Mouse (Mus musculus) hindbrain, embryonic 13.5 days (tissue): Measurements from ENCODE around the gene Hsd17b7. TPM values are rescaled to one million over a fixed set of nuclear protein-coding genes. Genes with fewer than 3 reads are reported as not detected.
"Not testable (repeated sequence)": the region's sequence is repeated elsewhere in the genome, so short reads cannot be mapped to it uniquely, and the experiment has no call there.

Experiments
- ATAC-seq: fragments of 200-750 bp; cut with Nextera tagmentation; 2 replicates; pipeline ENCODE4 v1.8.0; 2017; ENCODE audit warnings: moderate TSS enrichment; ENCODE audit not compliant: low FRiP score
- H3K27ac ChIP-seq: fragments of 300-500 bp; sonication (generic); 2 replicates; pipeline ENCODE4 v1.5.1; 2015; ENCODE audit warnings: inconsistent platforms, mild to moderate bottlenecking, moderate library complexity
- H3K27me3 ChIP-seq: fragments of 300-500 bp; sonication (generic); 2 replicates; pipeline ENCODE4 v1.6.1; 2015; ENCODE audit warnings: mild to moderate bottlenecking, inconsistent platforms
- H3K36me3 ChIP-seq: fragments of 300-500 bp; sonication (generic); 2 replicates; pipeline ENCODE4 v1.6.1; 2015; ENCODE audit warnings: mild to moderate bottlenecking, inconsistent platforms
- H3K4me1 ChIP-seq: fragments of 300-500 bp; sonication (generic); replicated peaks from 2 replicates; pipeline ENCODE4 v1.6.1; 2015; ENCODE audit warnings: inconsistent platforms
- H3K4me2 ChIP-seq: fragments of 300-500 bp; sonication (generic); 2 replicates; pipeline ENCODE4 v1.6.1; 2015; ENCODE audit warnings: inconsistent platforms, mild to moderate bottlenecking, moderate library complexity
- H3K4me3 ChIP-seq: fragments of 300-500 bp; sonication (generic); 2 replicates; pipeline ENCODE4 v1.5.1; 2015; ENCODE audit warnings: mild to moderate bottlenecking, inconsistent platforms
- H3K9ac ChIP-seq: fragments of 300-500 bp; sonication (generic); 2 replicates; pipeline ENCODE4 v1.6.1; 2015; ENCODE audit warnings: mild to moderate bottlenecking, inconsistent platforms
- H3K9me3 ChIP-seq: fragments of 300-500 bp; sonication (generic); 2 replicates; pipeline ENCODE4 v1.6.1; 2016; ENCODE audit warnings: inconsistent platforms
- whole genome bisulfite sequencing: fragments of 180-500 bp; shearing (Covaris S2); methylation state at CpG from one replicate; pipeline ENCODE4 v1.1.7; 2015; 5-methylcytosine and 5-hydroxymethylcytosine counted together
- polyA plus RNA-seq: library from polyadenylated mRNA; unstranded; fragments of >200 nt; fragmentation: Nextera tagmentation; extraction: Ambion mirVana; gene quantifications from 2 replicates; pipeline ENCODE4 v1.2.1, GENCODE M21; 2015

The Hsd17b7 gene
- polyA plus RNA-seq = 20.9 and 21.0 TPM in 2 replicates

DNA sequence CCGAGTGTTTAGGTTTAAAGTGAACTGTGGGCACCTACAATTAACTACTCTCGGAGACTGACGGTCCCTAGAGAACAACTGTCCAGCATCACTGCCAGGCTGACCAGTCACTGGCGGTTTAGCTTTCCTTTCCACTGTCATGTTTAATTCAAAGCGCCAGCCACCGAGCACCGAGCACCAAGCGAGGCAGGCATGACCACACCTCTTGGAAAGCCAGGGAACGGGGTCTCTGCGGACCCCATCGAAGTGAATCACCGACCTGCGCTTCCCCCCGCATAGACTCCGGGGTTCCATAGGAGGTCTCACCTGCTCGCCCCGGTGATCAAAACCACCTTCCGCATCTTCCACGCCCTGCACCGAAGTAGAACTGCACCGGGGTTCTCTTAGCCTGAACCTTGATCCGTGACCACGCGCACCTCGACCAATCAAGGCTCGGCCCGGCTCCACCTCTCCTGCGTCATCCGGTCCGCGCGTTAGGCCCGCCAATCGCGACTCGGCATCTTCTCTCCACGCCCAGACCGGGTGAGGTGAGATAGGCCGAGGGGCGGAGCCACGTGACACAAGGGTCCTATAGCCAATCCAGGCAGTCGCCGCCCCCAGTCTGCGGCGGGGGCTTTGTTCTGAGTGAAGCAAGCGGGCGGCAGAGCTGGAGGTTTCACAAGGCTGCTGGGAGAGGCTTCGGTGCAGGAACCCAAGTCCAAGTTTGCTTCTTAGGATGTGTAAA is at the start of gene Hsd17b7:
Hsd17b7 (minus strand) TSS at position 450 of the 724 bp plus-strand sequence.
- peak; percentile 100 for ATAC-seq
- peaks cover 24% of the 10 kb centered on the region for H3K36me3 ChIP-seq
- H3K27ac ChIP-seq = peak within 1 kb of the TSS; percentile 85
- no peaks in the 10 kb centered on the region for H3K9me3 ChIP-seq
- under 1% methylated on average over 48 of the region's 48 CpGs for WGBS
- peak within 1 kb of the TSS; percentile 70 for H3K9ac ChIP-seq
- no peaks in the 10 kb centered on the region for H3K27me3 ChIP-seq
- H3K4me3 ChIP-seq = peak within 1 kb of the TSS; percentile 65
- H3K4me1 ChIP-seq = peaks cover 25% of the 10 kb centered on the region
- peak within 1 kb of the TSS; percentile 65 for H3K4me2 ChIP-seq

DNA sequence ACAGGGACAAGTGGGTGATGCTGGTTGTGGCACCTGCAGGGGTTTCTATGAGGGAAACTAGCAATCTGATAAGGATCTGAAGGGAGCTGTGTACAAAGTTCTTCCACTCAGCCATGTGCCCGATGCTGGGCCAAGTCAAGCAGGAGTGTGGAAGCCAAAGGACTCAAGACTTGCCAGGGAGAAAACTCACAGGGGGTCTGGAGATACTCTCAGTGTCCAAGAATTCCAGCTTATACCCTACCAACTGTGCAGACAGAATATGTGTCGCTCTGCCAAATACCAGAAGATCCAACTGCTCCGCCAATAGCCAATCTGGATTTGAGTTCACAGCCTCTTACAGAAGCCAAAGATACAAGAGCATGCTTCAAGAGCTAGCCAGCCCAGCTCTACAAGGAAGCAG is 45.7 kb upstream of the Hsd17b7 start:
- Histone ChIP-seq H3K27me3 (no peaks in the 10 kb centered on the region), H3K4me1 (no peaks in the 10 kb centered on the region), H3K27ac (no peak overlapping the region), H3K4me3 (no peak overlapping the region), H3K9me3 (peaks cover 26% of the 10 kb centered on the region), H3K36me3 (no peaks in the 10 kb centered on the region; the same call in 1 of the 2 replicates), H3K9ac (no peak overlapping the region), H3K4me2 (no peak overlapping the region)
- no peak for ATAC-seq
- WGBS = 97% methylated on average over 3 of the region's 3 CpGs

DNA sequence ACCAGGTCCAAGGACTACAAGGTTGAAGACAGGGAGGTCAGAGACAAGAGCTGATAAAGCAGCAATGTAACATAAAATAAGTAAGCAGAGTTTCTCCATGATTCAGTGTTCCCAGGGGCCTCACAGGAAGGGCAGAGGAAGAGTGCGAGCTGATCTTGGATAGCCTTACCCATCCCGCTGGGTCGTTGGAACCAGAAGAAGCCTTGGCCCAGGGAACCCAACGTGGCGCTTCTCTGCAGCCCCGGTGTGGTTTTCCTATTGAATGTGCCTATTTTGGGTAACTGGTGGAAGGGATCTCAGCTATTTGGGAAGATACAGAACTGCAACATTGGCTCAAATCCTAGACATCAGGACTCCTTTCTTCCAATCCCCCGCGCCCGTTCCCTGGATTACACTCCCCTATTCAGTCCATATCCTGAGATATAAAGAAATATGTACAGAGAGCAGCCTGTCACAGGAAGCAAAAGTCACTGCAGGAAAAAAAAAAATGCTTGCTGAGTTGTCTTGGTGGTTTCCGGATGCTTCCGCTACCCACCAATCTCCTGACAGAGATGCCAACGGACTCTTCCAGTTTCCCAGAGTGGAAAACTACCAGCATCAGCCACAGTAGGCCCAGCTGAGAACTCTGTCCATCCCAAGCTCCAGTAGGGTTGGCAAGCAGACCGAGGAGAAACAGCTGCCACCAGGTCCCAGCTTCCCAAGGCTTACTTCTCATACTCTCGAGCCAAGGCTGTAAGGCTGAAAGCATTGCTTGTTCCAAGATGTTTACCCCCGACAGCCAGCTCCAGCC is 41.9 kb upstream of the Hsd17b7 start:
- WGBS = 93% methylated on average over 15 of the region's 15 CpGs
- Histone ChIP-seq H3K27me3 (no peaks in the 10 kb centered on the region), H3K4me1 (no peaks in the 10 kb centered on the region), H3K9me3 (peaks cover 6% of the 10 kb centered on the region; the same call in 1 of the 2 replicates), H3K4me2 (no peak overlapping the region), H3K27ac (no peak overlapping the region), H3K9ac (no peak overlapping the region), H3K36me3 (no peaks in the 10 kb centered on the region), H3K4me3 (no peak overlapping the region)
- no peak for ATAC-seq

DNA sequence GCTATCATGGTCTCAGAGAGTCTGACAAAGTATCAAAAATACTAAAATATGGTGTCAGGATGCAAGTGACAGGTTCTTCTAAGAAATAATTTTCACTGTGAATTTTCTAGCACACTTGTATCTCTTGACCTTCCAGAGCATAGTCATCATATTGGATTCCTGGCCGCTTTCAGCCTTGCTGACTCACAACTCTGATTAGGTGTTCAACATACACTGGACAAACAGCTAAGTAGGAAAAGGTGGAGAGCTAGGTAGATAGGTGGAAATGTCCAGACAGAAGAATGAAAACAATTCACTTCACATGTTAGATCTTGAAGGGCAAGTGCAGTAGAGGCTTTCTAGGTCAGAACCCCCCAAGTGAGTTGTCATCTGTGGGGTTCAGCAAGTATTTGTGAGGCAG is 40.3 kb upstream of the Hsd17b7 start:
- Histone ChIP-seq H3K27me3 (no peaks in the 10 kb centered on the region), H3K9ac (no peak overlapping the region), H3K4me2 (no peak overlapping the region), H3K27ac (no peak overlapping the region), H3K4me1 (no peaks in the 10 kb centered on the region), H3K36me3 (no peaks in the 10 kb centered on the region), H3K9me3 (no peaks in the 10 kb centered on the region), H3K4me3 (no peak overlapping the region)
- WGBS = 94% methylated on average over 1 of the region's 1 CpGs
- ATAC-seq = no peak

DNA sequence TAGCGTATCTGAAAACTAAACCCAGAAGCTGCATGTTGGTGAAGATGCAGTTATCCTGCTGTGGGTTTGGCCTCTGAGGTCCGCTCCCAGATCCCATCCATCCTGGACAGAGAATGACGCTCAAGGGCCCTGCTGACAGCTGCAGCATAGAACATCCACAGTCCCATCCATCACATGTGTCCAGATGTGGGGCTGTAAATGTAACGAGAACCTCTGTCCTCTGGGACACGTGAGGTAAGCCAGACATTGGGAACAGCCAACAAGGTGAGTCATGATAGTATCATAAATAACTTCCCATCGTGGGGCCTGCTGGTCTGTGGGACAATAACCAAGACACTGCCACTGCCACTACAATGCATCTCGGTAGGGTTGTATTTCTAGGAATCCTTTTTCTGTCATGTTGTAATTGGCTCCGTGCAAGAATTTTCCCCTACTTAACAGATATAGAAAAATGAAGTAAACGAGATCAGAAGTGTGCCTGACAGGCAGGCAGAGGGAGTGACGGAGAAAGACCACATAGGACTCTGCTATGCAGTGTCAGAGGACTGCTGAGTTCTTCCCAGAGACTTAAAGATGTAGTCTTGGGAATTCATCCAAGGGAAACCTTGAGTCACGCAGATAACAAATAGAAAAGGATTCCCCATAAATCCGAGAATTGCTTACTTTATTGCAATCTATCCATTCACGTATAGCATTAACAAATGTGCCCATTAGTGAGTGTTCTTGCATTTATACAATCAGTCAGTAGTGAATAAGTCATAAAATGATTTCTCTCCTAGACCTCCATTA is 39.6 kb upstream of the Hsd17b7 start:
- H3K27ac ChIP-seq = no peak overlapping the region
- 87% methylated on average over 13 of the region's 13 CpGs for WGBS
- H3K9ac ChIP-seq = no peak overlapping the region
- no peaks in the 10 kb centered on the region for H3K9me3 ChIP-seq
- H3K4me3 ChIP-seq = no peak overlapping the region
- H3K4me2 ChIP-seq = no peak overlapping the region
- ATAC-seq = no peak
- no peaks in the 10 kb centered on the region for H3K36me3 ChIP-seq
- H3K27me3 ChIP-seq = no peaks in the 10 kb centered on the region
- H3K4me1 ChIP-seq = no peaks in the 10 kb centered on the region

DNA sequence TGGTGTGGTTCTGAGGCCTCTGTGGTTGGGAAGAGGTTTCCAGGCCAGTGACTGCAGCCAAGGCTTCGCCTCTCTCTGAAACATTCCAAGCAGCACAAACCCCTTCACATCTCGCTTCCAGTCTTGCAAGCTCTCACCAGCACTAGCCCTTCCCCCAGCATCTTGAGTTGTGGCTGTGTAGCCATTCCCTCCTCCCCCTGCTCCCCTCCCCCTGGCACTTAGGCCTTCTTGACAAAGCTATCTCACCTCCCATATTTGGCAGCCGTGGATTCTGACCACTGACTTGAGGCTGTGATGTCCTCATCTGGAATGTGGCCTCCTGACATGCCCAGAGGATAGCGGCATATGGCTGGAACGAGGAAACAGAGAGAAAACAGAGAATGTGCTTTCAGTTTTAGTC is 37.5 kb upstream of the Hsd17b7 start:
- Histone ChIP-seq H3K9me3 (no peaks in the 10 kb centered on the region), H3K4me2 (no peak overlapping the region), H3K4me1 (no peaks in the 10 kb centered on the region), H3K9ac (no peak overlapping the region), H3K27me3 (no peaks in the 10 kb centered on the region), H3K27ac (no peak overlapping the region), H3K4me3 (no peak overlapping the region), H3K36me3 (no peaks in the 10 kb centered on the region)
- no peak for ATAC-seq
- WGBS = 65% methylated on average over 5 of the region's 5 CpGs

DNA sequence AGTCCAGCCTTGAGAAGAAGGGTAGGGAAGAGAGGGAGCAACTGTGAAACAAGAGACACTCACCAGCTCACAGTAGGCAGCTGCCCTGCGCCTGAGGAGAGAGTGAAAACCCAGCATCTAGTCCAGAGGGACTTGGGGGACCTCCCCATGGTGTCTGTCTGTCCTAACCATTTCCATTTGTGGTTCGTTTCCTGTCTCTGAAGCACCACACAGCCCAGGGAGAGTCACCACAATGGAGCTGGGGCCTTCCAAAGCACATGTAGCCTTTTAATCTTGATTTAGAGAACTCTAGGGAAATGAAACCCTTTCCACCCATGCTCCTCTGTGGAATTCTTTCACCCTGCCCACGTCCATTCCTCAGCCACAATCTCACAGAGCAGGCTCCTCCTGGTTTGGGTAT is 36.3 kb upstream of the Hsd17b7 start:
- no peak overlapping the region for H3K27ac ChIP-seq
- WGBS = 79% methylated on average over 3 of the region's 3 CpGs
- H3K4me2 ChIP-seq = no peak overlapping the region
- H3K9me3 ChIP-seq = no peaks in the 10 kb centered on the region
- H3K9ac ChIP-seq = no peak overlapping the region
- H3K4me3 ChIP-seq = no peak overlapping the region
- no peak for ATAC-seq
- H3K27me3 ChIP-seq = no peaks in the 10 kb centered on the region
- H3K4me1 ChIP-seq = no peaks in the 10 kb centered on the region
- no peaks in the 10 kb centered on the region for H3K36me3 ChIP-seq

DNA sequence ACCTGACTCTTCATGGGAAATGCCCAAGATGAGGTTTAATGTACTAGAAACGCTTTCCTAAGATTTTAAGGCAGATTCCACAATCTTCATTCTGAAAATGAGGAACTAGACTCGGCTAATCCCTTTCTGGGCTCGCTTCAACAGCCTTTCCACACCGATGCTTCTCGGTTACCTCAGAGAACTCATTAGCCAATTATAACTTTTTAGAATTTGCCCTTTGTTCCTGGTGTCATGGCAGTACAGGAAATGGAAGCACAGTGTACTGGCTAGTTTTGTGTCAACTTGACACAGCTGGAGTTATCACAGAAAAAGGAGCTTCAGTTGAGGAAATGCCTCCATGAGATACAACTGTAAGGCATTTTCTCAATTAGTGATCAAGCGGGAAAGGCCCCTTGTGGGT is 24.9 kb upstream of the Hsd17b7 start:
- not testable (repeated sequence) for H3K27ac ChIP-seq, H3K4me2 ChIP-seq, H3K9me3 ChIP-seq, H3K36me3 ChIP-seq, ATAC-seq, H3K4me1 ChIP-seq, H3K27me3 ChIP-seq, H3K4me3 ChIP-seq, H3K9ac ChIP-seq
- 89% methylated on average over 6 of the region's 6 CpGs for WGBS

DNA sequence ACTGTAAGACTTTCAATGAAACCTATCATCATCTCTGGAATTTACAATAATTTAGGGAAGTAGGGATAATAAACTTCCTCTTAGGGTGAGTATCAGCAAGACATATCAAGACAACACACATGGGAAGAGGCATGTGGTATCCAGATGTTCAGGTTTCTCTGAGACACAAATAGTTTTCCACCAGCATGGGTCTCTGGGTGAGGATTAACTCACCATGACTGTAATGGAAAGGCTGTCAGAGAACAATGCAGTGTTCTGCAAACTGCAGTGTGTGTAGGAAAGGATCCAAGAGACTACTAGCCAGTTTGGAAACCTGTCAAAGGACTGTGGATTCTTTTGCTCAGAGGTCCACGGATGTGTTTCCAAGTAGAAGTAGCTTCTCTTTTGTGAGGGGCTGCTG is 17.1 kb upstream of the Hsd17b7 start:
- Histone ChIP-seq H3K27ac (no peak overlapping the region), H3K9me3 (no peaks in the 10 kb centered on the region), H3K4me2 (no peak overlapping the region), H3K27me3 (no peaks in the 10 kb centered on the region), H3K36me3 (no peaks in the 10 kb centered on the region), H3K4me1 (no peaks in the 10 kb centered on the region), H3K4me3 (no peak overlapping the region), H3K9ac (no peak overlapping the region)
- no peak for ATAC-seq
- 44% methylated on average over 1 of the region's 1 CpGs for WGBS

DNA sequence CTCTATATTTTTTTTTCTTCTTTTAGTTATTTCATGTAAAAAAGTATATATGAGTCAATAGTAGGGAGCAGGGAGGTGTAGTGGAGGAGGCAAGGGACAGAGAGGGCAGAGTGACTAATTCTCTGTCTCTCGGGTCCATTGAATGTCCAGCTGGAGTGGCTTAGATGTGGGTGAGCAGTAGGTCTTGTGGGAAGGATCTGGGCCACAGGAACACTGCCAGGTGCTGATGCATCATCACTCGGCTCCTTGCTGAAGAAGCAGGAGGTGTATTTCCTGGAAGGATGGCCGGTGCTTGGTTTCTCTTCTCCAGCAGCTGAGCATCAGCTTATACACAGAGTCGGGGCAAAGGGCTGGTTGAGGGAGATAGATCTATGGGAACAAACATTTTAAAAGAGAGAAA is 8.6 kb upstream of the Hsd17b7 start:
- WGBS = 92% methylated on average over 4 of the region's 4 CpGs
- Histone ChIP-seq H3K9ac (no peak overlapping the region), H3K9me3 (no peaks in the 10 kb centered on the region), H3K27ac (no peak overlapping the region), H3K4me3 (no peak overlapping the region), H3K4me2 (no peak overlapping the region), H3K36me3 (no peaks in the 10 kb centered on the region), H3K27me3 (no peaks in the 10 kb centered on the region), H3K4me1 (no peaks in the 10 kb centered on the region)
- ATAC-seq = no peak

DNA sequence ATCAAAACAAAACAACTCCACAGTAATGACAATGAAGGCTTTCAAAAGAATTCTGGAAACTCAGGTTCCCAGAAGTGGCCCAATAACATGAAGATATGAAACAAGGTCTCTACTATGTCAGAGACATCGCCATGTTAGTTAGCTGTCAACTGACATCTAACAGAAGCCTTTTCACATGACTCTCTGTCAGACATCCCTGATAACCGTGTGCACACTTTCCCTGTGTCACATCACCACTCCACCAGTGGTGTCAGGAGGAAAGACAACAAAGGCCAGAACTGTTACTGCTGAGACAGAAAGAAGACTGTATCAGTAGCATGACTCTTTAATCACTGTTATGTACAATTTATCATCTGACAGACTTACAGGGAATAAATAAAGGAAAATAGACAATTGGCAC is 3.0 kb upstream of the Hsd17b7 start:
- H3K27me3 ChIP-seq = no peaks in the 10 kb centered on the region
- no peak overlapping the region for H3K4me3 ChIP-seq
- H3K27ac ChIP-seq = no peak overlapping the region
- H3K9me3 ChIP-seq = no peaks in the 10 kb centered on the region
- WGBS = 85% methylated on average over 2 of the region's 2 CpGs
- ATAC-seq = no peak
- no peak overlapping the region for H3K9ac ChIP-seq
- H3K36me3 ChIP-seq = no peaks in the 10 kb centered on the region
- H3K4me2 ChIP-seq = no peak overlapping the region
- peaks cover 25% of the 10 kb centered on the region for H3K4me1 ChIP-seq

DNA sequence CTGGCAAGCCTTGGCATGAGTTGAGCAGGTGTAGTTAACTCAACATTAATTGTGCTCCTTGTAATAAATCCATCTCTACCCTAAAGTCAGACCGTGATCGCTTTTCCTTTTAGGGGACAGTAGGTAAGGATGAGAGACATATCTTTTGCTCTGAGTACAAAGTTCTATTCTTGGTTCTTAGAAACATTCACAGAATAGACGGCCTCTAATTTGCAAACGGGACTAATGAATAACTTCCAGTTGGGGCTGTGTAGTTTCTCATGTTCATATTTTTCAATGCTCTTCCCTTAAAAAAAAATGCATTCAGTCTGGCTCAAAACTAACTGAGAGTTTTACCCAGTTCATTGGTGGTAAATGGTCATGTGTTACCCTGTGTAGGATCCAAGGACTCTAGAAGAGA is 1.9 kb upstream of the Hsd17b7 start:
- 96% methylated on average over 4 of the region's 4 CpGs for WGBS
- H3K36me3 ChIP-seq = peaks cover 5% of the 10 kb centered on the region
- H3K9ac ChIP-seq = no peak overlapping the region
- ATAC-seq = no peak
- H3K4me1 ChIP-seq = peaks cover 25% of the 10 kb centered on the region
- H3K27ac ChIP-seq = no peak overlapping the region
- no peaks in the 10 kb centered on the region for H3K9me3 ChIP-seq
- no peak overlapping the region for H3K4me2 ChIP-seq
- no peak overlapping the region for H3K4me3 ChIP-seq
- H3K27me3 ChIP-seq = no peaks in the 10 kb centered on the region
